Mouse (Mus musculus): ENCODE data around the gene Gstm7.
"Not testable (repeated sequence)": the region's sequence is repeated elsewhere in the genome, so short reads cannot be mapped to it uniquely, and the experiment has no call there.

Gene Gstm7

GRCm38 (mm10) chr3:107931670-107932069 is at the start of gene Gstm7:
Gstm7 (minus strand) TSS chr3:107931817.
- peak; percentile 90 for DNase-seq

GRCm38 (mm10) chr3:107981261-107981660 is 49.6 kb upstream of the Gstm7 start:
- DNase-seq = no peak

- DNase-seq = no peak
These were observed 46.1 kb upstream of the Gstm7 start for GRCm38 (mm10) chr3:107977691-107978090.

- no peak for DNase-seq
These were observed 42.6 kb upstream of the Gstm7 start for GRCm38 (mm10) chr3:107974237-107974636.

DNA sequence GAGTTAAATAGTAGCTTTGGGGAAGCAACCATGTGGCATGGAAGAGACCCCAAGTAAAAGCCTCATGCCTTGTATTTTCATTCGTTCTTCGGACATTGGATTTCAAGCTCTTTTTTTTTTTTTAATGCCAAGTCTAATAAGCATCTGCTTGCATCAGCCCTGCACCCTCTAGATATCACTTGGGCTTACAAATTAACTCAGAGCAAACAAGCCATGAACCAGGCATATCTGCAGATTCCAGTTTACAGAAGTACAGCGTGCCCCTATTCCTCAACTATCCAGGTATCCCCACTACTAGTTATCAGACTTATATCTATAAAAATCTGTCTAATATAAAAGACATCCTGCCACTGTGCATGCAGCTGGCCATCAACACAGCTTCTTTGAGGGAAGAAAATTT is 40.5 kb upstream of the Gstm7 start:
- no peak for DNase-seq

DNA sequence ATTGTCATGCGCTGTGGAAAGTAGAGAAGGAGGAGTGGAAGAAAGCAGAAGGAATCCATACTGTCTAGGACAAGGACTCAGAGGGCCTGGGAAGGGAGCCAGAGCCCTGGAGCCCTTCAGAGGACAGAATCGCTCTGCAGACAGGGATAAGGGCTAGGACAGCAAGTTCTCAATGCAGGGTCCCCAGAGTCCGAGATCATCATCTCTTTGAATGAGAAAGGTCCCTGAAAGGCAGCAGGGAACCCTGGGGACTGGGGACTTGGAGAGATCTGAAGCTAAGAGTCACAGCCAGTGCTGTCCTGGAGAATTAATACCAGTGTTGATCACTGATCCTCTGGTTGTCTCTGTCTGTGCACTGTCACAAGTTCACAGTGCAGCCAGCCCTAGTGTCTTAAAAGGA is 39.5 kb upstream of the Gstm7 start:
- DNase-seq = not testable (repeated sequence)

GRCm38 (mm10) chr3:107968724-107969395 is 37.2 kb upstream of the Gstm7 start, which contains the start of gene Gstm3:
Gstm3 (minus strand) TSS chr3:107969283.
- no peak for DNase-seq

DNA sequence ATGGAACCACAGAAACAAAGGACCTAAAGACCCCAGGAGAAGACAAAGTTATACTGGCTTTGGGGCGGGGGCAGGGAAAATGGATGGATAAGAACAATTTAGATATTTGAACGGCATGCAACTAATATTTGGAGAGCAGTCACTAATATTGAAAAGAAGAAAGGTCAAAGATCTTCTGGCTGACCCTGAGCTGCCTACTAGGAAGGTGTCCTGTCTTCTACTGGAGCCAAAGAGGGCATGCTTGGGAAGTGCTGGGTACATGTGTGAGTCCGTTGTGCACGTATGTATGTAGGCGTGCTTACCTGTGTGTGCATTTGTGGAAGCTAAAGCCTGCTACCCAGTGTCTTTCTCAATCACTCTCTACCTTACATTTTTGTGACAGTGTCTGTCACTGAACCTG is 35.0 kb upstream of the Gstm7 start:
- DNase-seq = no peak

GRCm38 (mm10) chr3:107965592-107965991 is 34.0 kb upstream of the Gstm7 start:
- DNase-seq = no peak

DNA sequence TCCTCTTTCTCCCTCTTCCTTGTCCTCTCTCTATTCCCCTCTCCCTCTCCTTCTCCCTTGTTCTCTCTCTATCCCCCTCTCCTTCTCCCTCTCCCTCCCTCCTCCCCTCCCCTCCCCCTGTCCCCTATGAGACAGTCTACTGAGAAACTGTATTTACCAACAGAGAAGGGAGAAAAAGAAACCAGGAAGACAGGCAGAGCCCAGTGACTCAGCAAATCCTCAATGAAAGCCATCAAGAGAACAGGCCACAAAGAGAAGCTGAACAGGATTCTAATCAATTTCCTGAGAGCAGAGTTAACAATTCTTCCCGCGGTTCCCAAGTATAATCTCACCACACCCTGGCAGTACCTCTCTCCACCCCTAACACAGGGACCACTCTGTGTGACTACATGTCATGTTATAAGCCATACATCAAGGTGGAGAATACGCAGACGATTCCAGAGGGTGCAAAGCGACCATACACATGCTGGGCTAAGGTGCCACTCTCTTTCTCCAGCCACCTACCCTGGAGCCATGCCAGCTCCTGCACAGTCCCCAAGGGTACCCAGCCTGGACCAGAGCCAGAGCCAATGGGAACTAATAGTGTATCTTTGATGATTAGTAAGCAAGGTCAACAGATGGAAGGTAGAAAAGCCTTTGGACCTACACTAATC is 33.2 kb upstream of the Gstm7 start:
- DNase-seq = no peak

GRCm38 (mm10) chr3:107964026-107964425 is 32.4 kb upstream of the Gstm7 start:
- no peak for DNase-seq

- DNase-seq = not testable (repeated sequence)
These were observed 23.6 kb upstream of the Gstm7 start for GRCm38 (mm10) chr3:107955260-107955659.

DNA sequence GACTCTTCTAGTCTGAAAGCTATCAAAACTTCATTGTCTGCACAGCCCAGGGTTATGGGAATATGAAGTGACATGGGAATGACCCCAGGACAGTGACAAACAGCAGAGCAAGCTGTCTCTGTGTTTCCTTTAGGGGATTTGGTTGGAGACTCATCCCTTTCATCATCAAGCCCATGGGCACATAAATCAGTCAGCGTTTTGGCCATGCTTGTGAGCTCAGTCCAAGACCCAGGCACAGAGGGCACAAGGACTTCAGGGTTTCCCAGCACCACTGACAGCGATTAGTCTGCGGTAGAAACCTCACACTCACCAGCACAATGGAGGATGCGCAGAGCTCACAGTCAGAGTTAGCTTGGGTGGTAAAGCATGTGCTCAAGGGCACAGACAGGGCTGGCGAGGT is 22.3 kb upstream of the Gstm7 start:
- no peak for DNase-seq

GRCm38 (mm10) chr3:107953328-107953755 is 21.7 kb upstream of the Gstm7 start:
- peak; percentile 26 for DNase-seq

GRCm38 (mm10) chr3:107950531-107950930 is 18.9 kb upstream of the Gstm7 start:
- no peak for DNase-seq

DNA sequence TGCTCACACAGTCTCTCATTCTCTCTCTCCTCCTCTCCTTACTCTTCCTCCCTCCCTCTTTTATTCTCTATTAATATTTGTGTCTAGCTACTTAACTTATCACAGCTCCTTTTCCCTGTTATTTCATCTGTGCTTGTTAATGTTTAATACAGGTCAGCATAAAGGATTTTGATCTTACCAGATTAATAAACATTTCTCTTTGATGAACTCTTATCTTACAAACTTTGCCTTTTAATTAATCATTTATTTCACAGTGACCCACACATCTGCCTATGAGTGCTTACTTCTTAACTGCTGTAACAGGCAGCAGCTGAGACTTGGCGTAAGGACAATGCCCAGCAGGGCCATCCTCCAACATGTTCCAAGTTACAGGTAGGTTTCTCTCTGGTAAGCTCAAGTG is 17.8 kb upstream of the Gstm7 start:
- DNase-seq = not testable (repeated sequence)

- no peak for DNase-seq
These were observed 14.1 kb upstream of the Gstm7 start for GRCm38 (mm10) chr3:107945729-107946128.

DNA sequence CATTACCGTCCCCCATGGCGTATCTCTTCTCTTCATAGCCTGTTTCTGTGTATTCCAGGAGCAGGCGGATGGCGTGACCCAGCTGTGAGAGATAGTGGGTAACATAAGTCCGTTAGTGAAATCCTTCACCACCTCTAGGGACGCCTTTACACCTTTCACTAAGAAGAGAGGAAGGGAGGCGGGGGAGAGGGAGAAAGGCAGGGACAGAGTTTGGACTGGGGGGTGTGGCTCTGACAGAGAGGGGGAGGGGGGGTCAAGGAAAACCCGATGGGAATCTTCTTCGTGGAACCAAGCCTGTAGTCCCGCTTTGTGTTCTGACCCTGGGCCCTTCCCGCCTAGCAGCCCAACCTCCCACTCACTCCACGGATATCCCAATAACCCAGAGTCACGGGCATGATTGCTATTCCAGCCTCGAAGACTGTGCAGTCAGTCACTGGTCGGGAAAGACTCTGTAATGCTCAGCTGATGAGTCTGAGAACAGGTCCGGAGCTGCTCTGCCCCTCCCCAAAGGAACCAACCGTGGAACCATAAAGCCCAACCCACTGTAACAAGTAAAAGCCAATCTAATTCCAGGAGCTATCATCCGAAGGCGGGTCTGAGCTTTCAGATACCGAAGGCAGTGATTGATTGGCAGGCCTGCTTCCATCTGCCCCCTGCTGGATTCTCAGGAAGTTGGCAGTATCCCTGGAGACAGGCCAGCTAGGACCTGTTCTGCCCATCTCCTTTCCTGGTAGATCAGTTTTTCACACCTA is 11.8 kb upstream of the Gstm7 start, which contains the start of gene Gstm6:
Gene Gstm6, minus strand, starts transcription at position 511 of the 752 bp plus-strand sequence.
- DNase-seq = no peak

DNA sequence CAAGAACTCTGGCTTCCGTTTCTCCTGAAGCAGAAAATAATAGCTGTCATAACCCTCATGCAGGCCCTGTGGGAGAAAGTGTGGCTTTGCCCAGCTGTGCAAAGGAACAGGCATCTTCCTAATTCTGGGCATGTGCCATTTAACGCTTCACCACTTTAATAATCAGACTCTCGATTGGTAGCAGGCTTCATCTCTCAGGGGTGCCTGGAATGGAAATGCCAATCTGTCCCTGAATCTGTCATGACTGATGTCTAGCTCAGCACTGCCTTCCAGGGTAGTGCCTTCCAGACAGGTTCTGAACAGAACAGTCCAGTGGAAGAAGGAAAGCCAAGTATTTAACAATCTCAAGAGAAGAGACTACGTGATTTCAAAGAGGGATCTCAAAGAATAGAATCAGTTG is 9.6 kb upstream of the Gstm7 start:
- DNase-seq = no peak

- no peak for DNase-seq
These were observed 8.9 kb upstream of the Gstm7 start for GRCm38 (mm10) chr3:107940524-107940923.

DNA sequence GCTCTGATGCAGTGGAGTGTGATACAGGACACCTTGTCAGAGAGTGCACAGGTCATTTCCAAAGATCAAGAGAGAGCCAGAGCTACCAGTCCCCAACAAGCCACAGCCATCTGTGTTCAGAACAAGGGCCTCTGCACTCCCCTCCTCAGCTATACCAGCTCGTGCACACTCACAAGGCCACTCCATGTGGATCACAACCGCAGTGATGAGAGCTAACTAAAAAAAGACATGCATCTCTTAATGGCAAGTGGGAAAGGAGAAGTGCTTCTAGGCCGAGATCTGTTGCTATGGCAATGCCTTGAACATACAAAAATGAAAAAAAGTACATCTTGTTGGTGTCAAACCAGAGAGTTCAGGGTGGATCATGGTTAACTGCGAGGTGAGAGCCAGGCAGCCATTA is 8.2 kb upstream of the Gstm7 start:
- DNase-seq = no peak

DNA sequence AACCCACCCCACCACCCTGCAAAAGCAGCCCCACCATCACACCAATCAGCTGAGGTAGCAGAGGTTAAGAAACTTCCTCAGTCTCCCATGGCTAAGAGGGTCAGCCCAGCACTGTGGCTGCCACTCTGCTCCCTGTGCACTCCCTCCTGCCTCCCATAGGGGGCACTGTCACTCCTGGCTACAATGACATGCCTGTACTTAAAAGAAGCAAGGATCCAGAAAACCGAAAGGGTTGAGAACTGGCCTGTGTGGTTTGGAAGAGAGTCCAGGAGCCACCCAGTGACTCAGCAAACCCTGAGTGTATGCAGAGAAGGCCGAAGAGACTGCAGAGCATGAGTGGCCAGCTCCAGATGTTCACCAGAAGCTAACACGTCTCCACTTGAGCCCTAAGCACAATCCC is 7.8 kb upstream of the Gstm7 start:
- DNase-seq = peak; percentile 22

DNA sequence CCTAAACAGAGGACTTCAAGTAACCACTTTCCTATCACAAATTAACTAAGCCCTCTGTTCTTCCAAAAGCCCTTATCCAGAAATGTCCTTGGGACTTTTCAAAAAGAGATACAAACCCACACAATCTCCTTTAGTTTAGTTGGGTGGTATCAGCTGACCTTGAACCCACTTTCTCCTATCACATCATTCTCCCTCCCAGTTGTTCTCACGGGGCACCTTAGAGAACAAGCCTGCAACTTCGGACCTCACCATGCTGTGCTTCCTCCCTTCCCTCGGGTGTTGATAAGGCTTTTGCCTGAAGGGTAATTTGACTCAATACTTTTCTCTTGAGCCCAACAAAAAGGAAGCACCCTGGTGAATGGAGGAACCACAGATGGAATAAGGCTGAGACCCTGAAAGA is 4.3 kb upstream of the Gstm7 start:
- no peak for DNase-seq

DNA sequence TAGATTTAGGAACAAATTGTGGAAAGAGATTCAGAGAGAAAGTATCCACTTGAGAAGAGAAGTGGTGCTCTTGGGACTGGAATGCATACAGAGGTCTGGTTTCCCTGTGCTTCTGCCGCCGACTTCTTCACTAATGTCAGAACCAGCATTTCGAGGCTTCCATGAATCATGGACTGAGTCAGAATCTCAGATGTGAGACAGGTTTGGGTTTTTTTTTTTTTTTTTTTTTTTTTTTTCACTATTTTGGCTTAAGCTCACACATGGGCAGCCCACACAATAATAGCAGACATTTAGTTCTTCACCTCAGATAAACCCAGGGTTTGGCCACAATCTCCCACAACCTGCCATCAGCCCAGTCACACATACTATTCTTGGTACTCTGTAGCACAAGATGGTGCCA is 3.7 kb upstream of the Gstm7 start:
- DNase-seq = no peak

Measured in cerebellum, adult 11 months (tissue).